Mouse (Mus musculus) embryonic facial prominence, embryonic 14.5 days (tissue): ENCODE data around the gene D10Jhu81e. TPM values are rescaled to one million over a fixed set of nuclear protein-coding genes. Genes with fewer than 3 reads are reported as not detected.

ENCODE experiments used
- ATAC-seq: fragments of 200-750 bp; cut with Nextera tagmentation; 2 replicates; pipeline ENCODE4 v1.8.0; 2017; ENCODE audit warnings: low read depth, moderate number of reproducible peaks, moderate TSS enrichment
- DNase-seq: peaks from one replicate; pipeline ENCODE4 v3.0.0-alpha.2; 2015; ENCODE audit warnings: low spot score
- H3K27ac ChIP-seq: fragments of 300-500 bp; sonication (generic); replicated peaks from 2 replicates; pipeline ENCODE4 v1.5.1; 2014; ENCODE audit warnings: low read depth, mild to moderate bottlenecking, low read length, moderate library complexity
- H3K27me3 ChIP-seq: fragments of 300-500 bp; sonication (generic); replicated peaks from 2 replicates; pipeline ENCODE4 v1.6.1; 2014; ENCODE audit warnings: low read length; ENCODE audit not compliant: control insufficient read depth, insufficient read depth
- H3K36me3 ChIP-seq: fragments of 300-500 bp; sonication (generic); 2 replicates; pipeline ENCODE4 v1.6.1; 2014; ENCODE audit warnings: low read length, mixed read lengths; ENCODE audit not compliant: control insufficient read depth, insufficient read depth
- H3K4me1 ChIP-seq: fragments of 300-500 bp; sonication (generic); 2 replicates; pipeline ENCODE4 v1.6.1; 2014; ENCODE audit warnings: antibody characterized with exemption, low read length; ENCODE audit not compliant: control insufficient read depth, insufficient read depth
- H3K4me2 ChIP-seq: fragments of 300-500 bp; sonication (generic); 2 replicates; pipeline ENCODE4 v1.6.1; 2014; ENCODE audit warnings: low read depth, mild to moderate bottlenecking, low read length, moderate library complexity, mixed read lengths
- H3K4me3 ChIP-seq: fragments of 300-500 bp; sonication (generic); 2 replicates; pipeline ENCODE4 v1.5.1; 2014; ENCODE audit warnings: low read depth, mild to moderate bottlenecking, low read length
- H3K9ac ChIP-seq: fragments of 300-500 bp; sonication (generic); 2 replicates; pipeline ENCODE4 v1.6.1; 2014; ENCODE audit warnings: low read depth, mild to moderate bottlenecking, low read length, moderate library complexity, mixed read lengths
- H3K9me3 ChIP-seq: fragments of 300-500 bp; sonication (generic); 2 replicates; pipeline ENCODE4 v1.6.1; 2016; ENCODE audit warnings: low read length; ENCODE audit not compliant: control insufficient read depth
- WGBS: fragments of 180-500 bp; shearing (Covaris S2); extraction: QIAGEN DNeasy Blood & Tissue Kit; methylation state at CpG from one replicate; pipeline ENCODE4 v1.1.7; 2014; 5-methylcytosine and 5-hydroxymethylcytosine counted together
- polyA plus RNA-seq: library from polyadenylated mRNA; unstranded; fragments of >200 nt; fragmentation: Nextera tagmentation; extraction: Ambion mirVana; gene quantifications from 2 replicates; pipeline ENCODE4 v1.2.1, GENCODE M21; 2014

Gene D10Jhu81e
- polyA plus RNA-seq, 1 experiment from 2014 or later, result 27.2 TPM

DNA sequence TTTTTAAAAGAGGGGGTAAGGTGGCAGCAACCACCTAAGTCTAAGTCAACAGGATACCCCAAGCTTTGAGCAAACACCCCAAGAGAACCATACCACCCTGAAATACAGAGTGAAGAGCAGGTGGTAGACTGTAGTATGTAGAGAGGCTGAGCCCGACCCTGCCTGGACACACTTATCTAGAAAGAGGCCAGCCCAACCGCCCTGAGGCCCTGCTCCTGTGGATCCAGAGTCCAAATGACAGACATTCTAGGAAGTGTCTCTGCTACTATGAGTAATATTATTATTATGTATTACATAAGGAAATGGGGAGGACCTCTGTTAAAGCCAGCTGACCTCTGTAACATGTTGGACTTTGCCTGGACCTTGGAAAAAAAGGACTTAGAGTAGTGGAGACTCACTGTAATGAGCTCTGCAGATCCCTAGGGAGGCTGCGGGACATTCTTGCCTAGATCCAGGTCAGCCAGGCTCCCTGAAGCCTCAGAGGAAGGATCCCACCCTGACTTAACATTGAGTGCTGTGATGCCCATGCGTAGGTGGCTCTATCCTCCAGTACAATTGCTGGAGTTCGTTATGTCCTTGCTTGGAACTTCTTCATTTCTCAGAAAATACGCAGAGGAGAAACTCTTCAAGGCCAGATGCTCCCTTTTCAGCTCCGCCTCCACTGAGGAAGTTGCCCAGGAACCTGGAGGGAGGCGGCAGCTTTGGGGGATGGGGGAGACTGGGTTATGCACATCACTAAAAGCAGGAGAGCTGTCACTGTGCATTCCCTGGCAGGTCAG lies 25.7 kb downstream of the D10Jhu81e start:
- Histone ChIP-seq H3K27me3 (no peaks in the 10 kb centered on the region), H3K4me2 (no peak overlapping the region), H3K9me3 (no peaks in the 10 kb centered on the region), H3K4me1 (peaks cover 7% of the 10 kb centered on the region), H3K27ac (no peak overlapping the region), H3K4me3 (no peak overlapping the region), H3K36me3 (no peaks in the 10 kb centered on the region), H3K9ac (no peak overlapping the region)
- WGBS, result 50% methylated on average over 8 of the region's 8 CpGs
- no peak for DNase-seq
- ATAC-seq, result no peak

DNA sequence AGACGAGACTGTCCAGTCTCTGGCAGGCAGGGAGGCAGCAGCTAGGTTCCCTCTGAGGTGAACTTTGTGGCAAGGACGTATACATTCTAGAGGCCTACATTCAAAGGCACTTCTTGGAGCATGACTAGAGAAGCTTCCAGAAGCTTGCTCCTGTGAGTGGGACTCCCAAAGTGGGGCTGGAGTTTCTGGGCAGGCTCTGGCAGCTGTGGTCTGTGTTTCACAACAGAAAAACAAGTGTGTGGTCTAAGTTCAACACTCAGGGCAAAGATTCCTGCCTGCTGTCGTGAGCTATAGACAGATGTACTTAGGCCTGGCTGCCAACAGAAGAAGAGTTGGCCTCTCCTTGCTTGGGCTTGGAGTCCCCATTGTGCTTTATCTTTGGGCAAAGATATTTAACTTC lies 28.7 kb downstream of the D10Jhu81e start:
- DNase-seq, result no peak
- H3K4me1 ChIP-seq, result peaks cover 10% of the 10 kb centered on the region
- no peak overlapping the region for H3K4me3 ChIP-seq
- no peaks in the 10 kb centered on the region for H3K27me3 ChIP-seq
- ATAC-seq, result no peak
- WGBS, result 84% methylated on average over 3 of the region's 3 CpGs
- no peaks in the 10 kb centered on the region for H3K36me3 ChIP-seq
- H3K9ac ChIP-seq, result no peak overlapping the region
- no peak overlapping the region for H3K27ac ChIP-seq
- no peaks in the 10 kb centered on the region for H3K9me3 ChIP-seq
- H3K4me2 ChIP-seq, result no peak overlapping the region

DNA sequence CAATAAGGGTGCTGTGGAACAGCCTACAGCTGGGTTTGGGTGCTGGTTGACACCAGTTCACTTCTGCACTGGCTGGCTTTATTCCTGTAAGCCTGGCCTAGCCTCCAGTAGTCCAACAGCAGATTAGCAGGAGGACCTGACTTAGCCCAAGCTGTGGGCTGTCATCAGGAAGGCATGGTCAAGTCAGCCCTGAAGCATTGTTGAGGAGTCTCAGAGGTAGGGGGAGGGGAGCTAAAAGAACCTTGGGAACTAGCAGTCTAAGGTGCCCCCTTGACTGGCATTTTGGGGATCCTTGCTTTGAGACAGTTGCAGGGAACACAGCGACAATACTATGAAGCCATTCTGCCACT lies 29.4 kb downstream of the D10Jhu81e start:
- no peak overlapping the region for H3K4me2 ChIP-seq
- no peak overlapping the region for H3K9ac ChIP-seq
- ATAC-seq, result no peak
- DNase-seq, result no peak
- H3K27me3 ChIP-seq, result no peaks in the 10 kb centered on the region
- no peak overlapping the region for H3K4me3 ChIP-seq
- H3K9me3 ChIP-seq, result no peaks in the 10 kb centered on the region
- peaks cover 13% of the 10 kb centered on the region for H3K4me1 ChIP-seq
- no peaks in the 10 kb centered on the region for H3K36me3 ChIP-seq
- H3K27ac ChIP-seq, result no peak overlapping the region
- 100% methylated on average over 1 of the region's 1 CpGs for WGBS

DNA sequence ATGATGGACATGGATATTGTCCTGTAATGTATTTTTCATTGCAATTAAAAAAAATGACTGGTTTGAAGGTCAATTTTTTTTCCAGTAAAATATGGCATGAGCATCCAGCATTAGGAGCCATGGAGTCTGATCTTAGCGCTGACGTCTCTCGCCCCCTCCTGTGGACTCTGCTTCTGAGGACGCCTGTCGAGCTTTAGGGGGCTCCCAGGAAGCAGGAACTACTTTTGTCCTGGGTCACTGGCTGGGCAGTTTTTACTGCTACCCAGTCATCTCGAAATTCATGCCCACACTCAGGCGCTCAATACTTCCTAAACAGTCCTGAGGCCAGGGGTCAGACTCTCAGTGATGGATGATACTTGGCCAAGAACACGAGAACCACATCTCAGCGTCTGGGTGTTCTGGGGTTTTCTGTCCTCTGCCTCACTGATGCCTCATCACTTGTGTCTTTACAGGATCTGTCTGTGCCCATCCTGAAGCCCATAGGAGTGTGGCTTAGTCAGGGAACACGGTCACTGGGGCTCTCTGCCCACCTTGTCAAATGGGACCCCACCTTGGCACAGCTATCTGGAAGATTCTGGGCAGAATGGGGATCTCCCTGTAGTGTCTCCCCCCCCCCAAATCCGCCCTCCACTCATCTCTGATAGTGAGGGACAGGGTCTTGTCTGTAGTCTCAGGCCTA lies 29.9 kb downstream of the D10Jhu81e start:
- peak overlapping the region; percentile 34; the same call in 1 of the 2 replicates for H3K4me2 ChIP-seq

DNA sequence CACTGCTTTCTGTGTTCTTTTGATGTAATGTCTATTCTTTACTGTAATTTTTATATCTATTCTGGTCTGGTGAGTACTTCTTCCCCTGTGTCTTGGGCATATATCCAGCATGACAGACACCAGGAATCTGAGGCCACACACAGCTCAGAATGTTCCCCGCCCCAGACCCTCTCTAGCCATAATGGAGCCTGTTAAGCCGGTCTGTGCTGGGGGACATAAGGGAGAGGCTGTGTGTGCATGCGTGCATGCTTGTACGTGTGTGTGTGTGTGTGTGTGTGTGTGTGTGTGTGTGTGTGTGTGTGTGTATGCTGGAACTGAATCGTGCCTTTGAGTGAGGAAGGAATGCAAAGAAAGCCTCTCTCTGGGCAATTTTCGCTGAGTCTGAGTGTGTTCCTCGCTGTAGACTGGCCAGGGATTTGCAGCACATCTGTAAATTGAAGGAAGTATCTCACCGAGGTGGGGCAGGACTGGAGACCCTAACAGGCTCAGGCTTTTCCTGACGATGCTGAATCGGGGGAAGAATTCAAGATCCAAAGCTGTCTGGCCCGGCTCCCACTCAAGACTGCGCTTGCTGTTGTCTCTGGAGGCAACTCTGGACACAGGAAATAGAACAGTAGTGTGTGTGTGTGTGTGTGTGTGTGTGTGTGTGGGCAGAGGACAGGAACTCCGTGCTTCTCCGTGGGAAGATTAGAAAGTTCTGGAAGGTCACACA lies 30.6 kb downstream of the D10Jhu81e start:
- no peaks in the 10 kb centered on the region for H3K27me3 ChIP-seq
- H3K27ac ChIP-seq, result peak overlapping the region; percentile 83
- DNase-seq, result peak; percentile 92
- no peaks in the 10 kb centered on the region for H3K36me3 ChIP-seq
- H3K4me2 ChIP-seq, result peak overlapping the region; percentile 34
- peak overlapping the region; percentile 43; the same call in 1 of the 2 replicates for H3K9ac ChIP-seq
- H3K4me1 ChIP-seq, result peaks cover 20% of the 10 kb centered on the region
- H3K9me3 ChIP-seq, result no peaks in the 10 kb centered on the region
- WGBS, result 16% methylated on average over 14 of the region's 14 CpGs
- no peak overlapping the region for H3K4me3 ChIP-seq
- ATAC-seq, result peak; percentile 93

More for the DNA sequence above, 29.9 kb downstream of the D10Jhu81e start:
- Histone ChIP-seq H3K9me3 (no peaks in the 10 kb centered on the region), H3K9ac (no peak overlapping the region), H3K27me3 (no peaks in the 10 kb centered on the region), H3K27ac (peak overlapping the region; percentile 83), H3K36me3 (no peaks in the 10 kb centered on the region), H3K4me1 (peaks cover 17% of the 10 kb centered on the region), H3K4me3 (no peak overlapping the region)
- DNase-seq, result no peak
- 76% methylated on average over 11 of the region's 11 CpGs for WGBS
- no peak for ATAC-seq

DNA sequence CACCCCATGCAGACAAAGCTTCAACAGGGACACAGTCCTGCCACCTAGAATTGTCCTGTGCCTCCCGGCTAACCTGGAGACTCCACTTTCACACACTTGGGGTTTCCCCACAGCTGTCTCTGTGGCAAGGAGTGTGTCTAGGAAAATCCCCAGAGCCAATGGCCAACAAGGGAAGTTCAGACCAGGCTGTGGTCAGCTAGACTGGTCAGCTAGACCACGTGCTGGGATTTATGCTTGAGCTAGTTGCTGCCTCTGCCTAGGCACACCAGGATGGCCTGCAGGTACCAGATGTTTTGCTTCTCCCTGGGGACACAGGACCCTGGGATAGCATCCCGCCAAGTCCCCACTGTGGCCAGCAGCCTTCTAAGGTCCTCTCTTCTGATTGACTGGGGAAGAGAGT lies 32.4 kb downstream of the D10Jhu81e start:
- DNase-seq, result no peak
- Histone ChIP-seq H3K4me2 (no peak overlapping the region), H3K27ac (no peak overlapping the region), H3K27me3 (no peaks in the 10 kb centered on the region), H3K36me3 (no peaks in the 10 kb centered on the region), H3K4me1 (peaks cover 20% of the 10 kb centered on the region), H3K4me3 (no peak overlapping the region), H3K9ac (no peak overlapping the region), H3K9me3 (no peaks in the 10 kb centered on the region)
- WGBS, result 81% methylated on average over 3 of the region's 3 CpGs
- no peak for ATAC-seq

DNA sequence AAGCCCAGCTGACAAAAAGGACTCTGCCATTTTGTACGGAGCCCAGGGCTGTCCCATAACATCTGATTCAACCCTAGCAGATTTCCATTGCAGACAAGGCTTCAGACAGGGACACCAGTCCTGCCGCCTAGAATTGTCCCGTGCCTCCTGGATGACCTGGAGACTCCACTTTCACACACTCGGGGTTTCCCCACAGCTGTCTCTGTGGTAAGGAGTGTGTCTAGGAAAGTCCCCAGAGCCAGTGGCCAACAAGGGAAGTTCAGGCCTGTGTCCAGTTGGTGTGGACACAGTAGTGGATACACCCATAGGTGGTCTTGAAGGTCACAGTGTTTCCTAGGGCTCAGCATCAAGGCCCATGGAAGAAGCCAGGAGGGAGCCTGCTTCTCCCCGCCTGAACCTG lies 33.6 kb downstream of the D10Jhu81e start:
- DNase-seq (no peak), ATAC-seq (no peak)
- Histone ChIP-seq H3K4me2 (no peak overlapping the region), H3K4me3 (no peak overlapping the region), H3K36me3 (no peaks in the 10 kb centered on the region), H3K9ac (no peak overlapping the region), H3K27me3 (no peaks in the 10 kb centered on the region), H3K27ac (no peak overlapping the region), H3K4me1 (peaks cover 20% of the 10 kb centered on the region), H3K9me3 (no peaks in the 10 kb centered on the region)
- 83% methylated on average over 5 of the region's 5 CpGs for WGBS

DNA sequence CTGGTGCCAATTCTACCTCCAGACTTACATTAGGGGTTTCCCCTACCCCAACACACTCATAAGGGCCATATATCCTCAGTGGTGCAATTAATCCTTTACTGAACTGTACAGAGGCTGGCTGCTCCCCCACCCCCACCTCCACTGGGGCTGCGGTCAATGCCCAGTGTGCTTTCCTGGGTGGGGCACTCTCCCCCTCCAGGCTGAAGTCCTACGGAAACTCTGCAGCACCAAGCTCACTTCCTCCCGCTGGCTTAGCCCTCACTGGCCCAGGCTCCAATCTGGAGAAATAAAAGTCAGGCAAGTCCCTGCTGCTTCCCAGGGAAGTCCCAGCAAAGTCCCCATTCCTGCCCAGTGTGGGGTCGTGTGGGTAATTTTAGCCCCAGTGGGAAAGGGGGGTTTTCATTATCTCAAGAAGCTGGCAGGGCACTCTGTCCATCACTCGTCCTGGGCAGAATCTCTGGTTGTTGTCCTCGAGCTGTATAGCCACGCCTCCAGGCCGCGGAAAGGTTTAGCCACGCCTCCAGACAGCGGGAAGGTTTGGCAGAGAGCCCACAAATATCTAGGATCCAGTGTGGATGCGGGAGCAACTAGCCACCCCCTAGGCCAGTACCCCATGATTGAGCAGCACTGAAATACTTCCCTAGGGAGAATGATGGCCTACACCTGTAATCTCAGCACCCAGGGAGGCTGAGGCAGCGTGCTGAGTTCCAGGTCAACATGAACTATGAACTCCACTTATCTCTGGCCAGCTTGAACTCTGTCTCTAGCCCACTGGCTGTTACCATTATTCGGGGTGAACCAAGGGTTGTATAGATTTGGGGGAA lies 34.4 kb downstream of the D10Jhu81e start:
- no peak overlapping the region for H3K4me3 ChIP-seq
- peak overlapping the region; percentile 41 for H3K4me2 ChIP-seq
- DNase-seq, result peak; percentile 55
- H3K9me3 ChIP-seq, result no peaks in the 10 kb centered on the region
- 0 out of 2 replicates have a peak overlapping the region, but pooled peaks have one; percentile 14 for H3K9ac ChIP-seq
- peaks cover 22% of the 10 kb centered on the region for H3K4me1 ChIP-seq
- peak overlapping the region; percentile 53; the same call in 1 of the 2 replicates for H3K27ac ChIP-seq
- ATAC-seq, result no peak; the same call in 1 of the 2 replicates
- 14% methylated on average over 14 of the region's 14 CpGs for WGBS
- no peaks in the 10 kb centered on the region for H3K36me3 ChIP-seq
- no peaks in the 10 kb centered on the region for H3K27me3 ChIP-seq
